Mouse (Mus musculus): ENCODE results near the gene Ankrd1. TPM values are rescaled to one million over a fixed set of nuclear protein-coding genes. Genes with fewer than 3 reads are reported as not detected.

Gene Ankrd1
- polyA plus RNA-seq, 1 experiment from 2014 or later, result 0.14 TPM

- Histone ChIP-seq H3K9me3 (ENCODE audit: control insufficient read depth, low read length) (no peaks in the 10 kb centered on the region), H3K4me1 (ENCODE audit: control insufficient read depth, insufficient read depth, low read length) (no peaks in the 10 kb centered on the region), H3K27ac (replicated peaks; ENCODE audit: low read depth, low read length) (no peak overlapping the region), H3K36me3 (ENCODE audit: control insufficient read depth, insufficient read depth, low read length) (no peaks in the 10 kb centered on the region), H3K4me2 (ENCODE audit: low read length) (no peak overlapping the region), H3K9ac (replicated peaks; ENCODE audit: low read length) (no peak overlapping the region), H3K27me3 (ENCODE audit: control insufficient read depth, insufficient read depth, low read length) (no peaks in the 10 kb centered on the region), H3K4me3 (replicated peaks; ENCODE audit: low read depth, low read length) (no peak overlapping the region)
- DNase-seq, result no peak
- WGBS, result 94% methylated on average over 8 of the region's 8 CpGs
- no peak for ATAC-seq (ENCODE audit: low FRiP score, low TSS enrichment)
Observed at GRCm38 (mm10) chr19:36119219-36119618, 680 bp downstream of the Ankrd1 start.

GRCm38 (mm10) chr19:36116185-36116584 is 3.7 kb downstream of the Ankrd1 start:
- Histone ChIP-seq H3K27me3 (ENCODE audit: control insufficient read depth, insufficient read depth, low read length) (no peaks in the 10 kb centered on the region), H3K4me1 (ENCODE audit: control insufficient read depth, insufficient read depth, low read length) (no peaks in the 10 kb centered on the region), H3K9ac (replicated peaks; ENCODE audit: low read length) (no peak overlapping the region), H3K4me3 (replicated peaks; ENCODE audit: low read depth, low read length) (no peak overlapping the region), H3K4me2 (ENCODE audit: low read length) (no peak overlapping the region), H3K27ac (replicated peaks; ENCODE audit: low read depth, low read length) (no peak overlapping the region), H3K36me3 (ENCODE audit: control insufficient read depth, insufficient read depth, low read length) (no peaks in the 10 kb centered on the region), H3K9me3 (ENCODE audit: control insufficient read depth, low read length) (no peaks in the 10 kb centered on the region)
- 93% methylated on average over 4 of the region's 4 CpGs for WGBS
- no peak for ATAC-seq (ENCODE audit: low FRiP score, low TSS enrichment)
- DNase-seq, result no peak

GRCm38 (mm10) chr19:36112007-36112406 is 7.9 kb downstream of the Ankrd1 start:
- Histone ChIP-seq H3K9ac (replicated peaks; ENCODE audit: low read length) (no peak overlapping the region), H3K4me1 (ENCODE audit: control insufficient read depth, insufficient read depth, low read length) (no peaks in the 10 kb centered on the region), H3K36me3 (ENCODE audit: control insufficient read depth, insufficient read depth, low read length) (no peaks in the 10 kb centered on the region), H3K27me3 (ENCODE audit: control insufficient read depth, insufficient read depth, low read length) (no peaks in the 10 kb centered on the region), H3K4me3 (replicated peaks; ENCODE audit: low read depth, low read length) (no peak overlapping the region), H3K27ac (replicated peaks; ENCODE audit: low read depth, low read length) (no peak overlapping the region), H3K4me2 (ENCODE audit: low read length) (peak overlapping the region; percentile 34), H3K9me3 (ENCODE audit: control insufficient read depth, low read length) (no peaks in the 10 kb centered on the region)
- DNase-seq, result no peak
- WGBS, result 51% methylated on average over 17 of the region's 17 CpGs
- ATAC-seq (ENCODE audit: low FRiP score, low TSS enrichment), result no peak

GRCm38 (mm10) chr19:36111054-36111895 is 8.6 kb downstream of the Ankrd1 start:
- Histone ChIP-seq H3K27ac (replicated peaks; ENCODE audit: low read depth, low read length) (no peak overlapping the region), H3K9me3 (ENCODE audit: control insufficient read depth, low read length) (no peaks in the 10 kb centered on the region), H3K27me3 (ENCODE audit: control insufficient read depth, insufficient read depth, low read length) (no peaks in the 10 kb centered on the region), H3K9ac (replicated peaks; ENCODE audit: low read length) (no peak overlapping the region), H3K4me3 (replicated peaks; ENCODE audit: low read depth, low read length) (no peak overlapping the region), H3K4me1 (ENCODE audit: control insufficient read depth, insufficient read depth, low read length) (no peaks in the 10 kb centered on the region), H3K4me2 (ENCODE audit: low read length) (peak overlapping the region; percentile 34), H3K36me3 (ENCODE audit: control insufficient read depth, insufficient read depth, low read length) (no peaks in the 10 kb centered on the region)
- 35% methylated on average over 7 of the region's 7 CpGs for WGBS
- ATAC-seq (ENCODE audit: low FRiP score, low TSS enrichment) (peak; percentile 53; the same call in 1 of the 2 replicates), DNase-seq (peak; percentile 84)

GRCm38 (mm10) chr19:36110465-36110864 is 9.4 kb downstream of the Ankrd1 start:
- no peak for DNase-seq
- no peak overlapping the region for H3K4me3 ChIP-seq (replicated peaks; ENCODE audit: low read depth, low read length)
- H3K4me2 ChIP-seq (ENCODE audit: low read length), result no peak overlapping the region
- ATAC-seq (ENCODE audit: low FRiP score, low TSS enrichment), result no peak
- WGBS, result 63% methylated on average over 7 of the region's 7 CpGs
- no peaks in the 10 kb centered on the region for H3K4me1 ChIP-seq (ENCODE audit: control insufficient read depth, insufficient read depth, low read length)
- no peaks in the 10 kb centered on the region for H3K27me3 ChIP-seq (ENCODE audit: control insufficient read depth, insufficient read depth, low read length)
- no peak overlapping the region for H3K9ac ChIP-seq (replicated peaks; ENCODE audit: low read length)
- peaks cover 5% of the 10 kb centered on the region; the same call in 1 of the 2 replicates for H3K36me3 ChIP-seq (ENCODE audit: control insufficient read depth, insufficient read depth, low read length)
- H3K27ac ChIP-seq (replicated peaks; ENCODE audit: low read depth, low read length), result no peak overlapping the region
- no peaks in the 10 kb centered on the region for H3K9me3 ChIP-seq (ENCODE audit: control insufficient read depth, low read length)

GRCm38 (mm10) chr19:36109318-36109944 is 10.5 kb downstream of the Ankrd1 start:
- Histone ChIP-seq H3K36me3 (ENCODE audit: control insufficient read depth, insufficient read depth, low read length) (peaks cover 5% of the 10 kb centered on the region; the same call in 1 of the 2 replicates), H3K4me3 (replicated peaks; ENCODE audit: low read depth, low read length) (no peak overlapping the region), H3K4me1 (ENCODE audit: control insufficient read depth, insufficient read depth, low read length) (no peaks in the 10 kb centered on the region), H3K9me3 (ENCODE audit: control insufficient read depth, low read length) (no peaks in the 10 kb centered on the region), H3K4me2 (ENCODE audit: low read length) (peak overlapping the region; percentile 34), H3K9ac (replicated peaks; ENCODE audit: low read length) (no peak overlapping the region), H3K27me3 (ENCODE audit: control insufficient read depth, insufficient read depth, low read length) (no peaks in the 10 kb centered on the region), H3K27ac (replicated peaks; ENCODE audit: low read depth, low read length) (no peak overlapping the region)
- DNase-seq (peak; percentile 44), ATAC-seq (ENCODE audit: low FRiP score, low TSS enrichment) (peak; percentile 41; the same call in 1 of the 2 replicates)
- WGBS, result 58% methylated on average over 26 of the region's 26 CpGs

- WGBS, result 97% methylated on average over 5 of the region's 5 CpGs
- Histone ChIP-seq H3K27ac (replicated peaks; ENCODE audit: low read depth, low read length) (no peak overlapping the region), H3K9me3 (ENCODE audit: control insufficient read depth, low read length) (no peaks in the 10 kb centered on the region), H3K27me3 (ENCODE audit: control insufficient read depth, insufficient read depth, low read length) (no peaks in the 10 kb centered on the region), H3K9ac (replicated peaks; ENCODE audit: low read length) (no peak overlapping the region), H3K4me3 (replicated peaks; ENCODE audit: low read depth, low read length) (no peak overlapping the region), H3K36me3 (ENCODE audit: control insufficient read depth, insufficient read depth, low read length) (peaks cover 52% of the 10 kb centered on the region), H3K4me1 (ENCODE audit: control insufficient read depth, insufficient read depth, low read length) (no peaks in the 10 kb centered on the region), H3K4me2 (ENCODE audit: low read length) (no peak overlapping the region)
- DNase-seq (no peak), ATAC-seq (ENCODE audit: low FRiP score, low TSS enrichment) (no peak)
Observed at GRCm38 (mm10) chr19:36103909-36104308, 16.0 kb downstream of the Ankrd1 start.

GRCm38 (mm10) chr19:36098916-36099315 is 21.0 kb downstream of the Ankrd1 start:
- ATAC-seq (ENCODE audit: low FRiP score, low TSS enrichment), result no peak
- H3K4me3 ChIP-seq (replicated peaks; ENCODE audit: low read depth, low read length), result no peak overlapping the region
- no peaks in the 10 kb centered on the region for H3K9me3 ChIP-seq (ENCODE audit: control insufficient read depth, low read length)
- no peak overlapping the region for H3K27ac ChIP-seq (replicated peaks; ENCODE audit: low read depth, low read length)
- no peaks in the 10 kb centered on the region for H3K27me3 ChIP-seq (ENCODE audit: control insufficient read depth, insufficient read depth, low read length)
- peaks cover 84% of the 10 kb centered on the region for H3K36me3 ChIP-seq (ENCODE audit: control insufficient read depth, insufficient read depth, low read length)
- no peak overlapping the region for H3K4me2 ChIP-seq (ENCODE audit: low read length)
- no peaks in the 10 kb centered on the region for H3K4me1 ChIP-seq (ENCODE audit: control insufficient read depth, insufficient read depth, low read length)
- 94% methylated on average over 7 of the region's 7 CpGs for WGBS
- H3K9ac ChIP-seq (replicated peaks; ENCODE audit: low read length), result no peak overlapping the region
- DNase-seq, result no peak

All from midbrain, embryonic 14.5 days (tissue).